Mouse (Mus musculus): Measurements from ENCODE around the gene Prkaa1.

GRCm38 (mm10) chr15:5143361-5144020 is at the start of gene Prkaa1:
- TF ChIP-seq EP300 (IDR thresholded peaks at IDR 0.05; ENCODE audit: low read depth) (peak; percentile 6; the same call in 1 of the 2 replicates), CTCF (IDR thresholded peaks at IDR 0.05; ENCODE audit: low read depth) (peak; percentile 41)

Measured in liver, embryonic 14.5 days (tissue).